Mouse (Mus musculus) hindbrain, embryonic 12.5 days (tissue): Measurements from ENCODE around the gene Psmb8. TPM values are rescaled to one million over a fixed set of nuclear protein-coding genes. Genes with fewer than 3 reads are reported as not detected.
A peak's percentile ranks its signal among the peaks of the same experiment; 100 is the strongest.
"Not testable (repeated sequence)": the region's sequence is repeated elsewhere in the genome, so short reads cannot be mapped to it uniquely, and the experiment has no call there.

Experiments
- ATAC-seq: fragments of 200-750 bp; cut with Nextera tagmentation; 2 replicates; pipeline ENCODE4 v1.8.0; 2017; ENCODE audit warnings: moderate TSS enrichment; ENCODE audit not compliant: low FRiP score
- H3K27ac ChIP-seq: fragments of 300-500 bp; sonication (generic); 2 replicates; pipeline ENCODE4 v1.5.1; 2016; ENCODE audit warnings: mild to moderate bottlenecking
- H3K27me3 ChIP-seq: fragments of 300-500 bp; sonication (generic); 2 replicates; pipeline ENCODE4 v1.6.1; 2016; ENCODE audit warnings: mild to moderate bottlenecking
- H3K36me3 ChIP-seq: fragments of 300-500 bp; sonication (generic); 2 replicates; pipeline ENCODE4 v1.6.1; 2016; ENCODE audit warnings: mild to moderate bottlenecking
- H3K4me1 ChIP-seq: fragments of 300-500 bp; sonication (generic); 2 replicates; pipeline ENCODE4 v1.6.1; 2016
- H3K4me2 ChIP-seq: fragments of 300-500 bp; sonication (generic); replicated peaks from 2 replicates; pipeline ENCODE4 v1.6.1; 2016; ENCODE audit warnings: mild to moderate bottlenecking
- H3K4me3 ChIP-seq: fragments of 300-500 bp; sonication (generic); 2 replicates; pipeline ENCODE4 v1.5.1; 2016; ENCODE audit warnings: mild to moderate bottlenecking
- H3K9ac ChIP-seq: fragments of 300-500 bp; sonication (generic); 2 replicates; pipeline ENCODE4 v1.6.1; 2016; ENCODE audit warnings: mild to moderate bottlenecking, moderate library complexity
- H3K9me3 ChIP-seq: fragments of 300-500 bp; sonication (generic); replicated peaks from 2 replicates; pipeline ENCODE4 v1.6.1; 2016; ENCODE audit warnings: mild to moderate bottlenecking
- WGBS: fragments of 180-500 bp; shearing (Covaris S2); methylation state at CpG from one replicate; pipeline ENCODE4 v1.1.7; 2016; 5-methylcytosine and 5-hydroxymethylcytosine counted together
- polyA plus RNA-seq: library from polyadenylated mRNA; unstranded; fragments of >200 nt; fragmentation: Nextera tagmentation; extraction: Ambion mirVana; gene quantifications from 2 replicates; pipeline ENCODE4 v1.2.1, GENCODE M21; 2016

Psmb8 gene
- polyA plus RNA-seq, 1 experiment from 2014 or later = 2.9 TPM

DNA sequence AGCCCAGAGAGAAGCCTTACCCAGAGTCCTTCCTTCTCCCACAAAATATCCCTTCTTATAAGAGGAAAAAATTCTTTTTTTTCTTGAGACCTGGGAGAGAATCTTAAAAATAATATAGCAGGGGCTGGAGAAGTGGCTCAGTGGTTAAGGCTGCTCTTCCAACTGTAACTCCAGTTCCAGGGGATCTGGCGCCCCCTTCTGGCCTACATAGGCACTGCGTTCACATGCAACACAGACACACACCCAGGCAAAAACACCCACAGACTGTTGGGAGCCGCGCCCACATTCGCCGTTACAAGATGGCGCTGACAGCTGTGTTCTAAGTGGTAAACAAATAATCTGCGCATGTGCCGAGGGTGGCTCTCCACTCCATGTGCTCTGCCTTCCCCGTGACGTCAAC, 21.6 kb downstream of the Psmb8 start:
- H3K36me3 ChIP-seq, H3K4me1 ChIP-seq, H3K4me2 ChIP-seq, H3K9ac ChIP-seq, H3K9me3 ChIP-seq, H3K27ac ChIP-seq, ATAC-seq, H3K4me3 ChIP-seq: not testable (repeated sequence)
- H3K27me3 ChIP-seq = peaks cover 18% of the 10 kb centered on the region
- 94% methylated on average over 9 of the region's 11 CpGs for WGBS

DNA sequence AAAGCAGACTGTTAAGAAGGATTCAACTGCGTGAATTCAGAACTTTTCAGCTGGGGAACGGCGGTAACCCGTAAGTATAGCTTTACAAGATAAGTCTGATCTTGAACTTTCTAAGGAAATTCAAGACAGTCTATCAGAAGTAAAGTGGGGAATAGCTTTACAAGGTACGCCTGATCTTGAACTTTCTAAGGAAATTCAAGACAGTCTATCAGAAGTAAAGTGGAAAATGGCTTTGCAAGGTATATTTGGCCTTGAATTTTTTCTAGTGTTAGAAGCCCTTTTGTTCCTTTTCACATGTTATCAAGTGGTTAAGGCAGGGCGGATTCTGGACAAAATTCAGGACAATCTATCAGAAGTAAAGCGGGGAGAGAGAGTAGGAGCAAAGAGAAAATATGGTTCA, 22.3 kb downstream of the Psmb8 start:
- H3K27me3 ChIP-seq = peaks cover 12% of the 10 kb centered on the region
- H3K9ac ChIP-seq, H3K4me2 ChIP-seq, ATAC-seq, H3K4me1 ChIP-seq, H3K4me3 ChIP-seq, H3K36me3 ChIP-seq, H3K9me3 ChIP-seq, H3K27ac ChIP-seq: not testable (repeated sequence)
- 94% methylated on average over 5 of the region's 7 CpGs for WGBS

DNA sequence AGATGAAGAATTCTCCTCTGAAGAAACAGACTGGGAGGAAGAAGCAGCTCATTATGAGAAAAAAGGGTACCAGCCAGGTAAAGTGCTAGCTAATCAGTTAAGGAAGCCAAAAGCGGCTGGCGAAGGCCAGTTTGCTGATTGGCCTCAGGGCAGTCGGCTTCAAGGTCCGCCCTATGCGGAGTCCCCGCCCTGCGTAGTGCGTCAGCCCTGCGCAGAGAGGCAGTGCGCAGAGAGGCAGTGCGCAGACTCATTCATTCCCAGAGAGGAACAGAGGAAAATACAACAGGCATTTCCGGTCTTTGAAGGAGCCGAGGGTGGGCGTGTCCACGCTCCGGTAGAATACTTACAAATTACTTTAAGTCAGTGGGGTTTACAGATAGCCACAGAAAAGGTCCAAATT, 22.9 kb downstream of the Psmb8 start:
- H3K4me3 ChIP-seq, H3K27ac ChIP-seq, H3K9ac ChIP-seq, H3K36me3 ChIP-seq, H3K27me3 ChIP-seq, H3K4me1 ChIP-seq, H3K9me3 ChIP-seq, ATAC-seq, H3K4me2 ChIP-seq: not testable (repeated sequence)
- no CpG with 5 or more reads among the region's 16 CpGs for whole genome bisulfite sequencing

DNA sequence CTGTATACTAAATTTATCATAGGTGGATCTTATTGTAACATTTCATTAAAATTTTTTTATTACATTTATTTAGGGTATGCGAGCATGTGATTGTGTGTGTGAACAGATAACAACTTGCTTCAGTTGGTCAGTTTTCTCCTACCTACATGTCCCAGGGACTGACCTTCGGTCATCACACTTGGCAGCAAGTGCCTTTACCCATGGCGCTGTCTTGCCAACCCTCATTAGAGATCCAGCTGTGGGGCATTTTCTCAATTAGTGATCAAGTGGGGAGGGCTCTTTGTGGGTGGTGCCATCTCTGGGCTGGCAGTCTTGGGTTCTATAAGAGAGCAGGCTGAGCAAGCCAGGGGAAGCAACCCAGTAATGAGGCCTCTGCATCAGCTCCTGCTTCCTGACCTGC, 27.3 kb downstream of the Psmb8 start:
- no peak overlapping the region for H3K9ac ChIP-seq
- H3K27ac ChIP-seq = no peak overlapping the region
- WGBS = 90% methylated on average over 3 of the region's 3 CpGs
- no peak for ATAC-seq
- H3K9me3 ChIP-seq = peaks cover 11% of the 10 kb centered on the region
- no peaks in the 10 kb centered on the region for H3K36me3 ChIP-seq
- H3K4me1 ChIP-seq = no peaks in the 10 kb centered on the region
- H3K27me3 ChIP-seq = no peaks in the 10 kb centered on the region
- H3K4me3 ChIP-seq = no peak overlapping the region
- H3K4me2 ChIP-seq = no peak overlapping the region

DNA sequence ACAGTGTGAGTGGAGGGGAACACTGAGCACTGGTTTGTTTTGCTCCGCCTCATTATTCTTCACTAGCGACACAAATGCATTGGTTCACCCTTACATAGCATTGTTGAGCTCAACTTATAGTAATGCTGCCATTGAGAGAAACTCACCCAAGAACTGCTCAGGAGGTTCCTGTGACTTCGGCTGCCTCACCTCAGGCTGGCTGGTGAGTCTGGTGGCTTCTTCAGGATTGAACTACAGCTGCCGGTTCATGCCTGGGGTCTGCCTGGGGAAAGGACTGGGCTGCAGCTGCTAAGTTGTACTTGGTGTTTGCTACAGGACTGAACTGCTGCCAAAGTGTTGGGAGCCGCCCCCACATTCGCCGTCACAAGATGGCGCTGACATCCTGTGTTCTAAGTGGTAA, 27.9 kb downstream of the Psmb8 start:
- Histone ChIP-seq H3K4me1 (no peaks in the 10 kb centered on the region), H3K27me3 (no peaks in the 10 kb centered on the region), H3K36me3 (no peaks in the 10 kb centered on the region), H3K9me3 (peaks cover 11% of the 10 kb centered on the region), H3K4me3 (no peak overlapping the region), H3K9ac (no peak overlapping the region), H3K27ac (no peak overlapping the region), H3K4me2 (no peak overlapping the region)
- 96% methylated on average over 8 of the region's 8 CpGs for WGBS
- no peak for ATAC-seq

DNA sequence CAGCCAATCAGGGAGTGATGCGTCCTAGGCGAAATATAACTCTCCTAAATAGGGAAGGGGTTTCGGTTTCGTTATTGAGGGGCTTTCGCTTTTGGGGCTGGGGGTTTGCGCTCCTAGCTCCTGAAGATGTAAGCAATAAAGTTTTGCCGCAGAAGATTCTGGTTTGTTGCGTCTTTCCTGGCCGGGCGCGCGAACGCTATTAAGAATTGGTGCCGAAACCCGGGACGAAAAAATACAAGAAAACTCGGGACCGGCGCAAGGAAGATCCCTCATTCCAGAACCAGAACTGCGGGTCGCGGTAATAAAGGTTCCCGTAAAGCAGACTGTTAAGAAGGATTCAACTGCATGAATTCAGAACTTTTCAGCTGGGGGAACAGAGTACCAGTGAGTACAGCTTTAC, 28.4 kb downstream of the Psmb8 start:
- ATAC-seq, H3K4me3 ChIP-seq, H3K9ac ChIP-seq, H3K36me3 ChIP-seq, H3K27me3 ChIP-seq, H3K4me1 ChIP-seq, H3K27ac ChIP-seq, H3K4me2 ChIP-seq: not testable (repeated sequence)
- H3K9me3 ChIP-seq = peaks cover 11% of the 10 kb centered on the region
- 94% methylated on average over 14 of the region's 23 CpGs for WGBS

DNA sequence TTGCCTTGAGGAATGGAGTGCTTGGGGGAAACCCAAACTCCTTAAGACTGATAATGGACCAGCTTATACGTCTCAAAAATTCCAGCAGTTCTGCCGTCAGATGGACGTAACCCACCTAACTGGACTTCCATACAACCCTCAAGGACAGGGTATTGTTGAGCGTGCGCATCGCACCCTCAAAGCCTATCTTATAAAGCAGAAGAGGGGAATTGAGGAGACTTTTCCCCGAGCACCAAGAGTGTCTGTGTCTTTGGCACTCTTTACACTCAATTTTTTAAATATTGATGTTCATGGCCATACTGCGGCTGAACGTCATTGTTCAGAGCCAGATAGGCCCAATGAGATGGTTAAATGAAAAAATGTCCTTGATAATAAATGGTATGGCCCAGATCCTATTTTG, 33.5 kb downstream of the Psmb8 start:
- H3K27ac ChIP-seq, H3K27me3 ChIP-seq, H3K4me3 ChIP-seq, H3K9ac ChIP-seq, ATAC-seq, H3K4me1 ChIP-seq, H3K4me2 ChIP-seq, H3K36me3 ChIP-seq, H3K9me3 ChIP-seq: not testable (repeated sequence)
- 95% methylated on average over 9 of the region's 9 CpGs for WGBS

DNA sequence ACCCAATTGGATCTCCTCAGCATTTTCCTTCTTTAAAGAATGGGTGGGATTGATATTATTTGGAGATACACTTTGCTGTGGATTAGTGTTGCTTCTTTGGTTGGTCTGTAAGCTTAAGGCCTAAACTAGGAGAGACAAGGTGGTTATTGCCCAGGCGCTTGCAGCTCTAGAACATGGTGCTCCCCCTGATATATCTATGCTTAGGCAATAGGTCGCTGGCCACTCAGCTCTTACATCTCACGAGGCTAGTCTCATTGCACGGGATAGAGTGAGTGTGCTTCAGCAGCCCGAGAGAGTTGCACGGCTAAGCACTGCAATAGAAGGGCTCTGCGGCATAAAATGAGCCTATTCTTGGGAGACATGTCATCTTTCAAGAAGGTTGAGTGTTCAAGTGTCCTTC, 34.5 kb downstream of the Psmb8 start:
- not testable (repeated sequence) for H3K9ac ChIP-seq, H3K27me3 ChIP-seq, H3K4me1 ChIP-seq, H3K4me3 ChIP-seq, H3K9me3 ChIP-seq, H3K27ac ChIP-seq, ATAC-seq, H3K4me2 ChIP-seq, H3K36me3 ChIP-seq
- 78% methylated on average over 6 of the region's 7 CpGs for WGBS

DNA sequence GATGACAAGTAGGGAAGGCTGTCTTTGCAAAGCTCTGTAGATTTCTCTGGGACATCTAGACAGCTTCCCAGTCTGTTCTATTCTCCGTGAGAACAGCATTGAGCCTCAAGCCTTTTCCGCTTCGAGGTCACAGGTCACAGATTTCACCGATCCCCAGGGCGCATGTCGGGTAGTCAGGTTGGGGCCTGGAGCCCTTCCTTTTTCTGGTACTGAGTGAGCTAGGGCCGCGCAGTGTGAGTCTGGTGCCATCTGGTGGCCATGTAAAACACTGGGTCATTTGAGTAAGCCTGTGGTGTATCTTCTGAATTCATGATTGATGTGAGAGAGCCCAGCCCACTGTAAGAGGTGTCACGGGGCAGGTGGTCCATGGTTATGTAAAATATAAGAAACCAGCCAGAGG, 37.4 kb downstream of the Psmb8 start:
- no peaks in the 10 kb centered on the region for H3K36me3 ChIP-seq
- no peaks in the 10 kb centered on the region for H3K27me3 ChIP-seq
- no peak overlapping the region for H3K9ac ChIP-seq
- WGBS = 50% methylated on average over 9 of the region's 9 CpGs
- H3K4me1 ChIP-seq = no peaks in the 10 kb centered on the region
- no peak overlapping the region for H3K27ac ChIP-seq
- no peaks in the 10 kb centered on the region for H3K9me3 ChIP-seq
- peak; percentile 56; the same call in 1 of the 2 replicates for ATAC-seq
- H3K4me3 ChIP-seq = no peak overlapping the region
- H3K4me2 ChIP-seq = no peak overlapping the region

DNA sequence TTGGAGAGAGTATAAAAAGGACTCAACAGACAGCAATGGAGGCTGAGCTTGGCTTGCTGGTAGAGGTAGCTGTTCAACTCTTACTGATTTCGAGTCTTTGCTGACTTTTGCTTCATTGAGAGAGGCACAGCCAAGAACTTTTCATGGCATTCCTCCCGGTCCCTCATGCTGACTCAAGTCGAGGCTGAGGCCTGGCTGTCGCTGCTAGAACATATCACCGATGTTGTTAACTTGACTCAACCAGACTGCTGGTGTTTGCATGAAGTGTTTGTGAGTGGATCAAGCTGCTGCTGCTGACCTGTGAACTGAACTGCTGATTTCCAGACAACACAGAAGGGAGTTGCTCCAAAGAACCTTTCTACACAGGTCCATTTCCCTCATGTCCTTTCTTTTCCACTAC, 39.2 kb downstream of the Psmb8 start:
- H3K4me3 ChIP-seq = no peak overlapping the region
- WGBS = 89% methylated on average over 5 of the region's 5 CpGs
- H3K9ac ChIP-seq = no peak overlapping the region
- no peaks in the 10 kb centered on the region for H3K36me3 ChIP-seq
- no peaks in the 10 kb centered on the region for H3K27me3 ChIP-seq
- H3K27ac ChIP-seq = no peak overlapping the region
- no peaks in the 10 kb centered on the region for H3K4me1 ChIP-seq
- ATAC-seq = no peak
- no peak overlapping the region for H3K4me2 ChIP-seq
- no peaks in the 10 kb centered on the region for H3K9me3 ChIP-seq

DNA sequence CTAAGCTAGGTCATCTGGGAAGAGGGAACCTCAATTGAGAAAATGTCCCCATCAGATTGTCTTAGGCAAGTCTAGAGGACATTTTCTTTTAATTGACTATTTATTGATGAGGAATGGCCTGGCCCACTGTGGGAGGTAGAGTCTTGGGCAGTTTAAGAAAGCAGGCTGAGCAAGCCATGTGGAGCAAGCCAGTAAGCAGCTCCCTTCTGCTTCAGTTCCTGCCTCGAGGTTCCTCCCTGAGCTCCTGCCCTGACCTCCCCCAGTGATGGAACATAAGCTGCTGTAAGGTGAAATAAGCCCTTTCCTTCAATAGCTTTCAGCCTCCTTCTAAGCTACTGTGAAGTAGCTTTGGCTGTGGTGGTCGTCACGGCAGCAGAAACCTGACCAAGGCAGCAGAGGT, 40.2 kb downstream of the Psmb8 start:
- H3K4me2 ChIP-seq = no peak overlapping the region
- WGBS = 72% methylated on average over 3 of the region's 3 CpGs
- no peak overlapping the region for H3K9ac ChIP-seq
- no peaks in the 10 kb centered on the region for H3K4me1 ChIP-seq
- H3K27ac ChIP-seq = no peak overlapping the region
- no peaks in the 10 kb centered on the region for H3K36me3 ChIP-seq
- H3K27me3 ChIP-seq = no peaks in the 10 kb centered on the region
- H3K4me3 ChIP-seq = no peak overlapping the region
- no peak for ATAC-seq
- peaks cover 5% of the 10 kb centered on the region; the same call in 1 of the 2 replicates for H3K9me3 ChIP-seq

DNA sequence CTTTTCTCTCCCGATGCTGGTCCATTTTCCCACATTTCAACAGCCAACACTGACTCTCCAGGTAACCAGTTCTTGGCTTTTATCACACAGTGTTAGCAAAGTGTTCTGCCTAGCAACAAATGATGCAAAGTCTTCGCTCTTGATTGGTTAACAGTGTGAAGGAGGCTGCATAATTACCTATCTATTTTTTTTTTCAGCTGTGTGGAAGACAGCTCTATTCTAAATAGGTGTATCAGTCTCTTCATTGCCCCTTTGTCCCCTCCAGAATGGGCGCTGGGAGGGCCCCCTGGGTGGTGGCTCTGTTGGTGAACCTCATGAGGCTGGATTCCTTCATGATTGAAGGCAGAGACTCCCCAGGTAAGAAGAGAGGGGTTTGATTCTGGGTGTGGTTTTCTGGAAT, 41.2 kb downstream of the Psmb8 start, which contains the start of gene H2-Ob:
H2-Ob (plus strand) TSS at position 198 of the 400 bp plus-strand sequence.
- H3K9ac ChIP-seq = no peak within 1 kb of the TSS
- WGBS = 63% methylated on average over 3 of the region's 3 CpGs
- no peaks in the 10 kb centered on the region for H3K27me3 ChIP-seq
- no peak within 1 kb of the TSS for H3K4me3 ChIP-seq
- H3K9me3 ChIP-seq = peaks cover 5% of the 10 kb centered on the region; the same call in 1 of the 2 replicates
- no peak for ATAC-seq
- no peaks in the 10 kb centered on the region for H3K36me3 ChIP-seq
- no peaks in the 10 kb centered on the region for H3K4me1 ChIP-seq
- no peak within 1 kb of the TSS for H3K27ac ChIP-seq
- no peak within 1 kb of the TSS for H3K4me2 ChIP-seq

DNA sequence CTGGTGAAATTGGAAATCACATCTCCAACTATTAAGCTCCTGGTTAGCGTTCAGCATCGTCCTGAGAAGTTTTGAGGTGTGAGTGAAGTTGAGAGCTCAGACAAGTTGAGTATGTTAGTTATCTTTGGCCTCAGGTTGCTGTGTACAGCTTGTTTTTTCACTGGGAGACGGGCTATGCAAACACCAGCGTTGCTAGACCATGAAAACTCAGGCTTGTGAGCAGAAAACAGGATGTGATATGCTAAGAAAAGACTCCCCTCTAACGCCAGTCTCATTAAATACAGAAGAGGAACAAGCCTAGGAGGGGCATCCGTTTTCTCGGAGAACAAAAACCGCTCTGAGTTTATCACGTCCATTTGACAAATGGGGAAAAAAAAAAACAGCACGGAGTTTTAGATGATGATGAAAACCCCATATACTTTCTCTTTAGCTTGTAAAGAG, 42.1 kb downstream of the Psmb8 start:
- H3K4me2 ChIP-seq = no peak overlapping the region
- 66% methylated on average over 10 of the region's 10 CpGs for WGBS
- ATAC-seq = no peak
- H3K36me3 ChIP-seq = no peaks in the 10 kb centered on the region
- peaks cover 5% of the 10 kb centered on the region; the same call in 1 of the 2 replicates for H3K9me3 ChIP-seq
- no peaks in the 10 kb centered on the region for H3K4me1 ChIP-seq
- H3K27ac ChIP-seq = no peak overlapping the region
- H3K9ac ChIP-seq = no peak overlapping the region
- no peak overlapping the region for H3K4me3 ChIP-seq
- no peaks in the 10 kb centered on the region for H3K27me3 ChIP-seq
